Mouse (Mus musculus): ENCODE measurements around the gene Rnase11. TPM values are rescaled to one million over a fixed set of nuclear protein-coding genes. Genes with fewer than 3 reads are reported as not detected.
A peak's percentile ranks its signal among the peaks of the same experiment; 100 is the strongest.

The Rnase11 gene
- total RNA-seq, 2 experiments from 2014 or later, result not detected

- intact Hi-C loops (cut with DNase I), result no loop called here
- DNase-seq, result peak; percentile 61 to 66
These were observed 32.9 kb upstream of the Rnase11 start for GRCm38 (mm10) chr14:51082599-51083581.

- intact Hi-C loops (cut with DNase I), result no loop called here
- DNase-seq, result no peak
These were observed 31.1 kb upstream of the Rnase11 start for GRCm38 (mm10) chr14:51081035-51081434.

- DNase-seq, result no peak
- intact Hi-C loops (cut with DNase I), result no loop called here
These were observed 29.2 kb upstream of the Rnase11 start for GRCm38 (mm10) chr14:51079180-51079579.

GRCm38 (mm10) chr14:51074335-51074734 lies 24.4 kb upstream of the Rnase11 start, which contains the start of gene Olfr750:
Gene Olfr750, minus strand, starts transcription at chr14:51074435.
- no peak for DNase-seq

GRCm38 (mm10) chr14:51069617-51070016 lies 19.7 kb upstream of the Rnase11 start:
- DNase-seq, result peak in 1 of 2 experiments; percentile 46
- intact Hi-C loops (cut with DNase I), result no loop called here

More at GRCm38 (mm10) chr14:51074335-51074734, 24.4 kb upstream of the Rnase11 start, which contains the start of gene Olfr750:
- intact Hi-C loops (cut with DNase I), result no loop called here

GRCm38 (mm10) chr14:51068956-51069355 lies 19.0 kb upstream of the Rnase11 start:
- intact Hi-C loops (cut with DNase I), result no loop called here
- no peak for DNase-seq

- DNase-seq, result no peak
- intact Hi-C loops (cut with DNase I), result loop anchor here (5.0 kb wide), 2 partner anchors 138 to 193 kb away; partner anchors contain the start of genes Apex1 and Osgep
These were observed 10.8 kb upstream of the Rnase11 start for GRCm38 (mm10) chr14:51060761-51061160.

GRCm38 (mm10) chr14:51057401-51057831 lies 7.5 kb upstream of the Rnase11 start, which contains the start of gene Rnase12:
Gene Rnase12, minus strand, starts transcription at chr14:51057661.
- DNase-seq, result no peak
- intact Hi-C loops (cut with DNase I), result no loop called here

- no peak for DNase-seq
- intact Hi-C loops (cut with DNase I), result no loop called here
These were observed 4.6 kb upstream of the Rnase11 start for GRCm38 (mm10) chr14:51054243-51055237.

GRCm38 (mm10) chr14:51053176-51053575 lies 3.2 kb upstream of the Rnase11 start:
- intact Hi-C loops (cut with DNase I), result no loop called here
- no peak for DNase-seq

GRCm38 (mm10) chr14:51051941-51052340 lies 2.0 kb upstream of the Rnase11 start:
- intact Hi-C loops (cut with DNase I), result no loop called here
- no peak for DNase-seq

GRCm38 (mm10) chr14:51047846-51048245 lies 2.1 kb downstream of the Rnase11 start:
- no peak for DNase-seq
- intact Hi-C loops (cut with DNase I), result no loop called here

GRCm38 (mm10) chr14:51041769-51042168 lies 8.2 kb downstream of the Rnase11 start, which contains the start of gene Rnase9:
Gene Rnase9, minus strand, starts transcription at chr14:51041869.
- no peak for DNase-seq
- intact Hi-C loops (cut with DNase I), result no loop called here

GRCm38 (mm10) chr14:51036214-51036613 lies 13.7 kb downstream of the Rnase11 start:
- no peak for DNase-seq
- intact Hi-C loops (cut with DNase I), result no loop called here

GRCm38 (mm10) chr14:51035206-51035605 lies 14.8 kb downstream of the Rnase11 start:
- intact Hi-C loops (cut with DNase I), result no loop called here
- no peak for DNase-seq

- DNase-seq, result no peak
- intact Hi-C loops (cut with DNase I), result loop anchor here (2.0 kb wide), 2 partner anchors 35 to 69 kb away; no protein-coding TSS in a partner anchor
These were observed 22.4 kb downstream of the Rnase11 start for GRCm38 (mm10) chr14:51027387-51028155.

- intact Hi-C loops (cut with DNase I), result loop anchor here (2.0 kb wide), 2 partner anchors 36 to 70 kb away; no protein-coding TSS in a partner anchor
- DNase-seq, result peak; percentile 62 to 76
These were observed 23.4 kb downstream of the Rnase11 start for GRCm38 (mm10) chr14:51026391-51027133.

GRCm38 (mm10) chr14:51024820-51025219 lies 25.1 kb downstream of the Rnase11 start:
- intact Hi-C loops (cut with DNase I), result no loop called here
- no peak for DNase-seq

- DNase-seq, result no peak
- intact Hi-C loops (cut with DNase I), result loop anchor here (2.0 kb wide), 1 partner anchor 47 kb away; no protein-coding TSS in a partner anchor
These were observed 26.5 kb downstream of the Rnase11 start for GRCm38 (mm10) chr14:51023457-51023856.

Measured in heart, postnatal 14 days (tissue).